Mouse (Mus musculus) neural tube, embryonic 11.5 days (tissue): ENCODE data around the gene Polr2l. TPM values are rescaled to one million over a fixed set of nuclear protein-coding genes. Genes with fewer than 3 reads are reported as not detected.

Source experiments
- ATAC-seq: fragments of 200-750 bp; cut with Nextera tagmentation; 2 replicates; pipeline ENCODE4 v1.8.0; 2017; ENCODE audit warnings: moderate number of reproducible peaks, mild to moderate bottlenecking, moderate TSS enrichment, moderate library complexity; ENCODE audit not compliant: insufficient read depth, low FRiP score, low TSS enrichment
- DNase-seq: peaks from one replicate; pipeline ENCODE4 v3.0.0-alpha.2; 2015; ENCODE audit warnings: low spot score
- H3K27ac ChIP-seq: fragments of 300-500 bp; sonication (generic); 2 replicates; pipeline ENCODE4 v1.5.1; 2014; ENCODE audit warnings: low read depth, mild to moderate bottlenecking, low read length
- H3K27me3 ChIP-seq: fragments of 300-500 bp; sonication (generic); 2 replicates; pipeline ENCODE4 v1.6.1; 2014; ENCODE audit warnings: mild to moderate bottlenecking, low read length, mixed read lengths; ENCODE audit not compliant: control insufficient read depth, insufficient read depth
- H3K36me3 ChIP-seq: fragments of 300-500 bp; sonication (generic); 2 replicates; pipeline ENCODE4 v1.6.1; 2014; ENCODE audit warnings: mild to moderate bottlenecking, low read length, moderate library complexity, mixed read lengths; ENCODE audit not compliant: control insufficient read depth, insufficient read depth
- H3K4me1 ChIP-seq: fragments of 300-500 bp; sonication (generic); 2 replicates; pipeline ENCODE4 v1.6.1; 2014; ENCODE audit warnings: low read length, mixed read lengths; ENCODE audit not compliant: control insufficient read depth, insufficient read depth
- H3K4me2 ChIP-seq: fragments of 300-500 bp; sonication (generic); 2 replicates; pipeline ENCODE4 v1.6.1; 2014; ENCODE audit warnings: low read depth, mild to moderate bottlenecking, moderate library complexity
- H3K4me3 ChIP-seq: fragments of 300-500 bp; sonication (generic); 2 replicates; pipeline ENCODE4 v1.5.1; 2014; ENCODE audit warnings: low read depth, low read length
- H3K9ac ChIP-seq: fragments of 300-500 bp; sonication (generic); 2 replicates; pipeline ENCODE4 v1.6.1; 2014; ENCODE audit warnings: mild to moderate bottlenecking, low read length
- H3K9me3 ChIP-seq: fragments of 300-500 bp; sonication (generic); 2 replicates; pipeline ENCODE4 v1.6.1; 2016; ENCODE audit warnings: low read length; ENCODE audit not compliant: control insufficient read depth
- WGBS: fragments of 180-500 bp; shearing (Covaris S2); extraction: QIAGEN DNeasy Blood & Tissue Kit; methylation state at CpG from one replicate; pipeline ENCODE4 v1.1.7; 2014; 5-methylcytosine and 5-hydroxymethylcytosine counted together
- polyA plus RNA-seq: library from polyadenylated mRNA; unstranded; fragments of >200 nt; fragmentation: Nextera tagmentation; extraction: Ambion mirVana; gene quantifications from 2 replicates; pipeline ENCODE4 v1.2.1, GENCODE M21; 2014

Polr2l gene
- polyA plus RNA-seq, 1 experiment from 2014 or later, result 79.2 TPM

DNA sequence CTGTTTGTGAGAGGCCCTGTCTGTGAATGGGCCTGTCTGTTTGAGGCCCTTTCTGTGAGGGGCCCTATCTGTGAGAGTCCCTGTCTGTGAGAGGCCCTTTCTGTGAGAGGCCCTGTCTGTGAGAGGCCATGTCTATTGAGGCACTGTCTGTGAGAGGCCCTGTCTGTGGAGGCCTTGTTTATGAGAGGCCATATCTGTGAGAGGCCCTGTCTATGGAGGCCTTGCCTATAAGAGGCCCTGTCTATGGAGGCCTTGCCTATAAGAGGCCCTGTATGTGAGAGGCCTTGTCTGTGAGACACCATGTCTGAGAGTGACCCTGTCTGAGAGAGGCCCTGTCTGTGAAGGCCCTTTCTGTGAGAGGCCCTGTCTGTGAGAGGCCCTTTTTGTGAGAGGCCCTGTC, 33.2 kb upstream of the Polr2l start:
- no peak; the same call in 1 of the 2 replicates for ATAC-seq
- H3K4me1 ChIP-seq, result no peaks in the 10 kb centered on the region
- H3K4me2 ChIP-seq, result no peak overlapping the region
- no peak for DNase-seq
- no peaks in the 10 kb centered on the region for H3K36me3 ChIP-seq
- H3K27me3 ChIP-seq, result no peaks in the 10 kb centered on the region
- no peak overlapping the region; the same call in 1 of the 2 replicates for H3K9ac ChIP-seq
- no peaks in the 10 kb centered on the region for H3K9me3 ChIP-seq
- H3K4me3 ChIP-seq, result no peak overlapping the region
- H3K27ac ChIP-seq, result peak overlapping the region; percentile 31

DNA sequence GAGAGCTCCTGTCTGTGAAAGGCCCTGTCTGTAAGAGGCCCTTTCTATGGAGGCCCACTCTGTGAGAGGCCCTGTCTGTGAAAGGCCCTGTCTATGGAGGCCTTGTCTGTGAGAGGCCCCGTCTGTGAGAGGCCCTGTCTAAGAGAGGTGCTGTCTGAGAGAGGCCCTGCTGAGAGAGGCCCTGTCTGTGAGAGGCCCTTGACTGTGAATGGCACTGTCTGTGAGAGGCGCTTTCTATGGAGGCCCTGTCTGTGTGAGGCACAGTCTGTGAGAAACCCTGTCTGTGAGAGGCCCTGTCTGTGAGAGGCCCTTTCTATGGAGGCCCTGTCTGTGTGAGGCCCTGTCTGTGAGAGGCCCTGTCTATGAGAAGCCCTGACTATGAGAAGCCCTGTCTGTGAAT, 31.3 kb upstream of the Polr2l start:
- ATAC-seq, result no peak
- Histone ChIP-seq H3K4me1 (no peaks in the 10 kb centered on the region), H3K4me3 (no peak overlapping the region), H3K27me3 (no peaks in the 10 kb centered on the region), H3K4me2 (no peak overlapping the region), H3K36me3 (no peaks in the 10 kb centered on the region; the same call in 1 of the 2 replicates), H3K27ac (no peak overlapping the region), H3K9ac (no peak overlapping the region), H3K9me3 (no peaks in the 10 kb centered on the region)
- 92% methylated on average over 2 of the region's 2 CpGs for WGBS
- no peak for DNase-seq

DNA sequence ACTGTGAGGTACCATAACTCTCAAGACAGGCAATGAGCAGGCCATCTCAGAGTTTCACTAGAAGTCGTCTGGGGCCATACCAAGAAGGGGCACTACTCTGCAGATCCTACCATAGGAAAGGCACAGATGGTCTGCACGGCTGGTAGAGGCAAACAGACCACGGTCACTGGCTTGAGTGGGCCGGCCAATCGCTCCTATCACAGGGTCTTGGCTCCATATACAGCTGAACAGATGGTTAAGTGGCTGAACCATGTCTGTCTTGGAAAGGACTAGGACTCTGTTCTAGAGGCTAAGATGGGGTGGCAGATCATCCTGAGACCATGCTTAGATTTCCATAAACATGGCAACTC, 27.6 kb upstream of the Polr2l start:
- no peaks in the 10 kb centered on the region for H3K9me3 ChIP-seq
- 94% methylated on average over 5 of the region's 5 CpGs for WGBS
- no peak for ATAC-seq

GRCm38 (mm10) chr7:141501820-141502555, 27.1 kb upstream of the Polr2l start:
- H3K4me3 ChIP-seq, result no peak overlapping the region
- H3K9ac ChIP-seq, result no peak overlapping the region
- DNase-seq (no peak), ATAC-seq (no peak)
- no peak overlapping the region for H3K27ac ChIP-seq
- H3K9me3 ChIP-seq, result no peaks in the 10 kb centered on the region
- H3K27me3 ChIP-seq, result no peaks in the 10 kb centered on the region
- 87% methylated on average over 7 of the region's 7 CpGs for WGBS
- H3K4me1 ChIP-seq, result no peaks in the 10 kb centered on the region
- H3K4me2 ChIP-seq, result no peak overlapping the region
- H3K36me3 ChIP-seq, result no peaks in the 10 kb centered on the region; the same call in 1 of the 2 replicates

More for the DNA sequence above, 27.6 kb upstream of the Polr2l start:
- Histone ChIP-seq H3K4me1 (no peaks in the 10 kb centered on the region), H3K4me3 (no peak overlapping the region), H3K4me2 (no peak overlapping the region), H3K9ac (no peak overlapping the region), H3K27me3 (no peaks in the 10 kb centered on the region), H3K27ac (no peak overlapping the region), H3K36me3 (no peaks in the 10 kb centered on the region; the same call in 1 of the 2 replicates)
- no peak for DNase-seq

GRCm38 (mm10) chr7:141497600-141497999, 22.7 kb upstream of the Polr2l start:
- ATAC-seq (no peak), DNase-seq (no peak)
- Histone ChIP-seq H3K4me2 (no peak overlapping the region), H3K27me3 (no peaks in the 10 kb centered on the region), H3K9ac (no peak overlapping the region), H3K27ac (no peak overlapping the region), H3K4me1 (no peaks in the 10 kb centered on the region), H3K4me3 (no peak overlapping the region), H3K9me3 (no peaks in the 10 kb centered on the region), H3K36me3 (no peaks in the 10 kb centered on the region; the same call in 1 of the 2 replicates)
- 98% methylated on average over 3 of the region's 3 CpGs for WGBS

- no peaks in the 10 kb centered on the region for H3K36me3 ChIP-seq
- H3K9me3 ChIP-seq, result no peaks in the 10 kb centered on the region
- no peaks in the 10 kb centered on the region for H3K27me3 ChIP-seq
- no peak overlapping the region for H3K27ac ChIP-seq
- ATAC-seq (no peak), DNase-seq (no peak)
- H3K9ac ChIP-seq, result no peak overlapping the region
- H3K4me2 ChIP-seq, result no peak overlapping the region
- 92% methylated on average over 4 of the region's 4 CpGs for WGBS
- H3K4me1 ChIP-seq, result no peaks in the 10 kb centered on the region
- H3K4me3 ChIP-seq, result no peak overlapping the region
Observed at GRCm38 (mm10) chr7:141495940-141496339, 21.0 kb upstream of the Polr2l start.

DNA sequence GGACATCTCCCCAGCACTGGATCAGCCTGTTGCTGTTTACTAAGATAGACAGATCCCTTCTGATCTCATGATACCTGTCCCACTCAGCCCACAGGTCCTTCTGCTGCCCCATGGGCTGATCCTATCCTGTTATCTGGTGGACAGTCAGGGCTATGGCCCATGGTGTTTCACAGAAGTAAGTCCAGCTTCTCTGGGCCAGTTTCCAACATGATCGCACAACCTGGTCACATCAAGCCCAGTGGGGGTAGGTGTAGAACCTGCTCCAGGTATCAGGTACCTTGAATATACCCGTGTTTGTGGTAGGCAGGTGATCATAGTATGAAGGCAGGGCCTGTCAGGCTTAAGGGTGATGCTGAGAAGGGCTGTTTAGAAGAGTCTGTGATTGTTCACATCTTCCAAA, 20.4 kb upstream of the Polr2l start:
- Histone ChIP-seq H3K9me3 (no peaks in the 10 kb centered on the region), H3K27me3 (no peaks in the 10 kb centered on the region), H3K4me1 (no peaks in the 10 kb centered on the region), H3K4me2 (no peak overlapping the region), H3K27ac (no peak overlapping the region), H3K36me3 (no peaks in the 10 kb centered on the region), H3K9ac (no peak overlapping the region), H3K4me3 (no peak overlapping the region)
- 82% methylated on average over 2 of the region's 2 CpGs for WGBS
- ATAC-seq (no peak), DNase-seq (no peak)

DNA sequence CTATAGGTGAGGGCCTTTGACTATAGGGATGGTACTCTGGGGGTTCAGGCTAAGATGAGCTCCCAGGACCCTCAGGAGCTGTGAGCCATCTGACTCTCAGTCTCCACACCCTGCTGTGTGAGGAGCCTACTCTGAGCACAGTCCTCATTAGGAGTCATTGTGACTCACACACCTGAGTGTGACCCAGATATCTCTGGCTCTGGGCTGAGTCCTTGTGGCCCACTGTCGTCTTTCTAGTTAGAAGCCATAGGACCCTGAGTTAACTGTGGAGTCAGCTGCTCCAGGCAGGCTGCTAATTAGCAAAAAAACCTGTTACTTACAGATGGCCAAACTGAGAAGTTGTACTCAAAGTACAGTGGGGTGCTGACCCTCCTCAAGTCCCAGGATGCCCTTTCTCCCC, 18.8 kb upstream of the Polr2l start:
- DNase-seq (no peak), ATAC-seq (no peak)
- Histone ChIP-seq H3K4me1 (no peaks in the 10 kb centered on the region), H3K9ac (no peak overlapping the region), H3K4me3 (no peak overlapping the region), H3K9me3 (no peaks in the 10 kb centered on the region), H3K27me3 (no peaks in the 10 kb centered on the region), H3K36me3 (no peaks in the 10 kb centered on the region), H3K27ac (no peak overlapping the region), H3K4me2 (no peak overlapping the region)
- WGBS, result 81% methylated on average over 1 of the region's 1 CpGs

DNA sequence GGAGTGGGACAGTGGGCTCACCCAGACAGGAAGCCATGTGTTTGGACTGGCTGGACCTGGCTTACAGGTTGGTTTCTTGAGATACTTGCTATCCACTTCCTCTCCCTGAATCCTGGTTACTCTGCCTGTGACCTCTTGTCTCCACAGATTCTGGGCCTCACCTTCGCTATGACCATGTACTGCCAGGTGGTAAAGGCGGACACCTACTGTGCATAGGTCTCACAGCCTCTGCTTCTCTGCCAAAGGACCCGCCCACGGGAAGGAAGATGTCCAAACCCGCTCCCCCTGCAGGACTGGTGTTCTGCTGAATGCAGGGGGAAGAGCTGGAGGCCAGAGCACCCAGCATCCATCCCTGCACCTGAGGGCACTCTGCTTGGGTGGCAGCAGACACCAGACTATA, 17.8 kb upstream of the Polr2l start:
- Histone ChIP-seq H3K9me3 (no peaks in the 10 kb centered on the region), H3K4me2 (no peak overlapping the region), H3K4me3 (no peak overlapping the region), H3K27me3 (no peaks in the 10 kb centered on the region), H3K36me3 (no peaks in the 10 kb centered on the region), H3K4me1 (no peaks in the 10 kb centered on the region), H3K9ac (no peak overlapping the region), H3K27ac (no peak overlapping the region)
- DNase-seq, result no peak
- ATAC-seq, result no peak
- WGBS, result 91% methylated on average over 5 of the region's 5 CpGs
